Mouse (Mus musculus): ENCODE measurements at regions not wholly inside any gene's neighbourhood (a gene's known extent, or its start where the extent isn't known, plus 50 kb on each side); places are given as distances from the start of the nearest gene placed in this dataset.

- Histone ChIP-seq H3K27me3 (no peaks in the 10 kb centered on the region), H3K27ac (no peak overlapping the region), H3K4me1 (replicated peaks) (no peaks in the 10 kb centered on the region), H3K36me3 (no peaks in the 10 kb centered on the region), H3K9me3 (replicated peaks) (no peaks in the 10 kb centered on the region), H3K4me3 (no peak overlapping the region), H3K4me2 (no peak overlapping the region), H3K9ac (no peak overlapping the region)
- WGBS, result 76% methylated on average over 1 of the region's 1 CpGs
- no peak for ATAC-seq (replicated peaks; ENCODE audit: insufficient number of reproducible peaks, insufficient read depth, low FRiP score, low read depth)
Measured at GRCm38 (mm10) chr14:101067082-101067481, 133.0 kb downstream of the Prr30 start.

- no peak overlapping the region for H3K27ac ChIP-seq
Measured at GRCm38 (mm10) chr14:101056874-101057273, 143.3 kb downstream of the Prr30 start.

GRCm38 (mm10) chr14:101055915-101056314 is 144.2 kb downstream of the Prr30 start:
- WGBS, result 4% methylated on average over 3 of the region's 3 CpGs
- no peaks in the 10 kb centered on the region for H3K27me3 ChIP-seq

More at GRCm38 (mm10) chr14:101056874-101057273, 143.3 kb downstream of the Prr30 start:
- H3K4me3 ChIP-seq, result no peak overlapping the region
- no peaks in the 10 kb centered on the region for H3K27me3 ChIP-seq
- no peak overlapping the region for H3K4me2 ChIP-seq
- H3K9me3 ChIP-seq (replicated peaks), result no peaks in the 10 kb centered on the region
- no peak overlapping the region for H3K9ac ChIP-seq
- H3K4me1 ChIP-seq (replicated peaks), result peaks cover 4% of the 10 kb centered on the region
- WGBS, result 94% methylated on average over 2 of the region's 2 CpGs
- no peak for ATAC-seq (replicated peaks; ENCODE audit: insufficient number of reproducible peaks, insufficient read depth, low FRiP score, low read depth)
- H3K36me3 ChIP-seq, result no peaks in the 10 kb centered on the region

GRCm38 (mm10) chr14:101054786-101055185 is 145.3 kb downstream of the Prr30 start:
- WGBS, result 80% methylated on average over 4 of the region's 4 CpGs
- no peak overlapping the region for H3K4me3 ChIP-seq
- H3K4me2 ChIP-seq, result no peak overlapping the region
- H3K36me3 ChIP-seq, result no peaks in the 10 kb centered on the region
- ATAC-seq (replicated peaks; ENCODE audit: insufficient number of reproducible peaks, insufficient read depth, low FRiP score, low read depth), result no peak
- H3K27ac ChIP-seq, result no peak overlapping the region
- peaks cover 4% of the 10 kb centered on the region for H3K4me1 ChIP-seq (replicated peaks)
- H3K9ac ChIP-seq, result no peak overlapping the region
- no peaks in the 10 kb centered on the region for H3K27me3 ChIP-seq
- no peaks in the 10 kb centered on the region for H3K9me3 ChIP-seq (replicated peaks)

More at GRCm38 (mm10) chr14:101055915-101056314, 144.2 kb downstream of the Prr30 start:
- Histone ChIP-seq H3K4me2 (no peak overlapping the region), H3K4me3 (no peak overlapping the region), H3K9me3 (replicated peaks) (no peaks in the 10 kb centered on the region), H3K9ac (no peak overlapping the region), H3K27ac (peak overlapping the region; percentile 42; the same call in 1 of the 2 replicates), H3K36me3 (no peaks in the 10 kb centered on the region), H3K4me1 (replicated peaks) (peaks cover 4% of the 10 kb centered on the region)
- 0 out of 2 replicates have a peak, but pooled peaks have one; percentile 18 for ATAC-seq (replicated peaks; ENCODE audit: insufficient number of reproducible peaks, insufficient read depth, low FRiP score, low read depth)

GRCm38 (mm10) chr14:101052760-101053159 is 147.4 kb downstream of the Prr30 start:
- no peak for ATAC-seq (replicated peaks; ENCODE audit: insufficient number of reproducible peaks, insufficient read depth, low FRiP score, low read depth)
- H3K27ac ChIP-seq, result no peak overlapping the region
- H3K9me3 ChIP-seq (replicated peaks), result no peaks in the 10 kb centered on the region
- H3K4me1 ChIP-seq (replicated peaks), result peaks cover 4% of the 10 kb centered on the region
- H3K4me2 ChIP-seq, result no peak overlapping the region
- 69% methylated on average over 2 of the region's 2 CpGs for WGBS
- H3K9ac ChIP-seq, result no peak overlapping the region
- no peaks in the 10 kb centered on the region for H3K27me3 ChIP-seq
- no peak overlapping the region for H3K4me3 ChIP-seq
- no peaks in the 10 kb centered on the region for H3K36me3 ChIP-seq

GRCm38 (mm10) chr14:101050212-101050611 is 149.9 kb downstream of the Prr30 start:
- no peak for ATAC-seq (replicated peaks; ENCODE audit: insufficient number of reproducible peaks, insufficient read depth, low FRiP score, low read depth)
- 58% methylated on average over 2 of the region's 2 CpGs for WGBS
- Histone ChIP-seq H3K4me1 (replicated peaks) (no peaks in the 10 kb centered on the region), H3K27ac (no peak overlapping the region), H3K9ac (no peak overlapping the region), H3K4me2 (no peak overlapping the region), H3K27me3 (no peaks in the 10 kb centered on the region), H3K9me3 (replicated peaks) (no peaks in the 10 kb centered on the region), H3K4me3 (no peak overlapping the region), H3K36me3 (no peaks in the 10 kb centered on the region)

GRCm38 (mm10) chr14:101049664-101050203 is 150.4 kb downstream of the Prr30 start:
- Histone ChIP-seq H3K4me3 (no peak overlapping the region), H3K4me1 (replicated peaks) (no peaks in the 10 kb centered on the region), H3K9ac (no peak overlapping the region), H3K4me2 (no peak overlapping the region), H3K27me3 (no peaks in the 10 kb centered on the region), H3K9me3 (replicated peaks) (no peaks in the 10 kb centered on the region), H3K27ac (no peak overlapping the region), H3K36me3 (no peaks in the 10 kb centered on the region)
- WGBS, result 69% methylated on average over 4 of the region's 4 CpGs
- ATAC-seq (replicated peaks; ENCODE audit: insufficient number of reproducible peaks, insufficient read depth, low FRiP score, low read depth), result no peak

- H3K36me3 ChIP-seq, result no peaks in the 10 kb centered on the region
- no peaks in the 10 kb centered on the region for H3K4me1 ChIP-seq (replicated peaks)
- H3K9me3 ChIP-seq (replicated peaks), result no peaks in the 10 kb centered on the region
- ATAC-seq (replicated peaks; ENCODE audit: insufficient number of reproducible peaks, insufficient read depth, low FRiP score, low read depth), result no peak
- no peak overlapping the region for H3K4me2 ChIP-seq
- H3K9ac ChIP-seq, result no peak overlapping the region
- no peak overlapping the region for H3K27ac ChIP-seq
- H3K4me3 ChIP-seq, result no peak overlapping the region
- WGBS, result 53% methylated on average over 4 of the region's 4 CpGs
- H3K27me3 ChIP-seq, result no peaks in the 10 kb centered on the region
Measured at GRCm38 (mm10) chr14:101043494-101043893, 156.6 kb downstream of the Prr30 start.

GRCm38 (mm10) chr14:101001070-101001469 is 199.1 kb downstream of the Prr30 start:
- no peaks in the 10 kb centered on the region for H3K27me3 ChIP-seq
- H3K4me2 ChIP-seq, result no peak overlapping the region
- ATAC-seq (replicated peaks; ENCODE audit: insufficient number of reproducible peaks, insufficient read depth, low FRiP score, low read depth), result no peak
- H3K36me3 ChIP-seq, result no peaks in the 10 kb centered on the region
- H3K4me3 ChIP-seq, result no peak overlapping the region
- H3K9ac ChIP-seq, result no peak overlapping the region
- no peaks in the 10 kb centered on the region for H3K4me1 ChIP-seq (replicated peaks)
- H3K27ac ChIP-seq, result no peak overlapping the region
- WGBS, result 48% methylated on average over 1 of the region's 1 CpGs
- no peaks in the 10 kb centered on the region for H3K9me3 ChIP-seq (replicated peaks)

- ATAC-seq (replicated peaks; ENCODE audit: insufficient number of reproducible peaks, insufficient read depth, low FRiP score, low read depth), result no peak
- H3K36me3 ChIP-seq, result no peaks in the 10 kb centered on the region
- H3K9me3 ChIP-seq (replicated peaks), result no peaks in the 10 kb centered on the region
- no peak overlapping the region for H3K9ac ChIP-seq
- H3K4me3 ChIP-seq, result no peak overlapping the region
- 89% methylated on average over 5 of the region's 5 CpGs for WGBS
- H3K4me2 ChIP-seq, result no peak overlapping the region
- H3K27me3 ChIP-seq, result no peaks in the 10 kb centered on the region
- H3K27ac ChIP-seq, result no peak overlapping the region
- no peaks in the 10 kb centered on the region for H3K4me1 ChIP-seq (replicated peaks)
Measured at GRCm38 (mm10) chr14:100980754-100981153, 219.4 kb downstream of the Prr30 start.

- Histone ChIP-seq H3K9me3 (replicated peaks) (no peaks in the 10 kb centered on the region), H3K9ac (no peak overlapping the region)
- WGBS, result 73% methylated on average over 2 of the region's 2 CpGs
Measured at GRCm38 (mm10) chr14:100978515-100978914, 221.6 kb downstream of the Prr30 start.

GRCm38 (mm10) chr14:100970970-100971369 is 229.2 kb downstream of the Prr30 start:
- Histone ChIP-seq H3K27ac (no peak overlapping the region), H3K36me3 (no peaks in the 10 kb centered on the region), H3K4me1 (replicated peaks) (0 out of 2 replicates have a peak, but pooled peaks cover 2% of the 10 kb centered on the region), H3K4me3 (no peak overlapping the region), H3K4me2 (no peak overlapping the region), H3K9me3 (replicated peaks) (no peaks in the 10 kb centered on the region), H3K9ac (no peak overlapping the region), H3K27me3 (no peaks in the 10 kb centered on the region)
- WGBS, result 38% methylated on average over 2 of the region's 2 CpGs
- no peak for ATAC-seq (replicated peaks; ENCODE audit: insufficient number of reproducible peaks, insufficient read depth, low FRiP score, low read depth)

More at GRCm38 (mm10) chr14:100978515-100978914, 221.6 kb downstream of the Prr30 start:
- H3K4me3 ChIP-seq, result no peak overlapping the region
- no peak for ATAC-seq (replicated peaks; ENCODE audit: insufficient number of reproducible peaks, insufficient read depth, low FRiP score, low read depth)
- no peak overlapping the region for H3K27ac ChIP-seq
- no peaks in the 10 kb centered on the region for H3K4me1 ChIP-seq (replicated peaks)
- no peaks in the 10 kb centered on the region for H3K27me3 ChIP-seq
- no peaks in the 10 kb centered on the region for H3K36me3 ChIP-seq
- no peak overlapping the region for H3K4me2 ChIP-seq
